Mouse (Mus musculus) intestine, embryonic 14.5 days (tissue): ENCODE results near the gene Qpct. TPM values are rescaled to one million over a fixed set of nuclear protein-coding genes. Genes with fewer than 3 reads are reported as not detected.
A peak's percentile ranks its signal among the peaks of the same experiment; 100 is the strongest.
"Not testable (repeated sequence)": the region's sequence is repeated elsewhere in the genome, so short reads cannot be mapped to it uniquely, and the experiment has no call there.

Source experiments
- ATAC-seq: fragments of 200-750 bp; cut with Nextera tagmentation; replicated peaks from 2 replicates; pipeline ENCODE4 v1.8.0; 2017; ENCODE audit warnings: low read depth, moderate number of reproducible peaks, moderate TSS enrichment, moderate library complexity; ENCODE audit not compliant: low FRiP score, low TSS enrichment
- DNase-seq: peaks from one replicate; pipeline ENCODE4 v3.0.0-alpha.2; 2018; ENCODE audit warnings: low spot score
- H3K27ac ChIP-seq: fragments of 300-500 bp; sonication (generic); 2 replicates; pipeline ENCODE4 v1.5.1; 2014; ENCODE audit warnings: low read depth, mild to moderate bottlenecking, control low read depth
- H3K27me3 ChIP-seq: fragments of 300-500 bp; sonication (generic); replicated peaks from 2 replicates; pipeline ENCODE4 v1.6.1; 2014; ENCODE audit warnings: low read length, control low read depth; ENCODE audit not compliant: control insufficient read depth, insufficient read depth
- H3K36me3 ChIP-seq: fragments of 300-500 bp; sonication (generic); 2 replicates; pipeline ENCODE4 v1.6.1; 2014; ENCODE audit warnings: low read length, control low read depth; ENCODE audit not compliant: control insufficient read depth, insufficient read depth
- H3K4me1 ChIP-seq: fragments of 300-500 bp; sonication (generic); replicated peaks from 2 replicates; pipeline ENCODE4 v1.6.1; 2014; ENCODE audit warnings: low read length, control low read depth, mixed read lengths; ENCODE audit not compliant: control insufficient read depth, insufficient read depth
- H3K4me2 ChIP-seq: fragments of 300-500 bp; sonication (generic); 2 replicates; pipeline ENCODE4 v1.6.1; 2014; ENCODE audit warnings: low read length
- H3K4me3 ChIP-seq: fragments of 300-500 bp; sonication (generic); 2 replicates; pipeline ENCODE4 v1.5.1; 2014; ENCODE audit warnings: low read depth, low read length, control low read depth, mixed read lengths
- H3K9ac ChIP-seq: fragments of 300-500 bp; sonication (generic); 2 replicates; pipeline ENCODE4 v1.6.1; 2014; ENCODE audit warnings: mild to moderate bottlenecking, low read length
- H3K9me3 ChIP-seq: fragments of 300-500 bp; sonication (generic); 2 replicates; pipeline ENCODE4 v1.6.1; 2016; ENCODE audit warnings: low read length, control low read depth; ENCODE audit not compliant: control insufficient read depth
- WGBS: fragments of 180-500 bp; shearing (Covaris S2); extraction: QIAGEN DNeasy Blood & Tissue Kit; methylation state at CpG from one replicate; pipeline ENCODE4 v1.1.7; 2014; 5-methylcytosine and 5-hydroxymethylcytosine counted together
- polyA plus RNA-seq: library from polyadenylated mRNA; unstranded; fragments of >200 nt; fragmentation: Nextera tagmentation; extraction: Ambion mirVana; gene quantifications from 2 replicates; pipeline ENCODE4 v1.2.1, GENCODE M21; 2014

Gene Qpct
- polyA plus RNA-seq, 1 experiment from 2014 or later, result 10.6 TPM

DNA sequence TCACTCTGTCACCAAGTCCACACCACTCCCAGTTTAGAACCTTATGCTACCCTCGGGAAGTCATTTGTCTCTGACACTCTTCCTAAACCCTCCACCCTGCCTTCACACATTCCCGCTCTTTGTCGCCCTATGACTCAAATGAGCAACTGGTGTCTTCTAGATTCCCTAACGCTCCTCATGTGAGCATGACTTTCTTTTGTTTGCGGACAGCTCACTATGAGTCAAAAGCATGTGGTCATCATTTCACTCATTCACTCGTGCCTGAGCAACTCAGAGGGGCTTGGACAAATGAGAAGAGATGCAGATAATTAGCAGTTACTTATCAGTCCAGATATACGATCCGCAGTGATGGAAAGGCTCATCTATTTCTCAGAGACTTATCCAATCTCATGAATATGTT, 26.5 kb downstream of the Qpct start:
- no peaks in the 10 kb centered on the region for H3K36me3 ChIP-seq
- H3K4me2 ChIP-seq, result no peak overlapping the region
- 77% methylated on average over 8 of the region's 8 CpGs for WGBS
- H3K9me3 ChIP-seq, result no peaks in the 10 kb centered on the region
- H3K27ac ChIP-seq, result peak overlapping the region; percentile 51; the same call in 1 of the 2 replicates
- no peak overlapping the region for H3K4me3 ChIP-seq
- H3K9ac ChIP-seq, result no peak overlapping the region
- ATAC-seq (no peak), DNase-seq (no peak)
- H3K27me3 ChIP-seq, result no peaks in the 10 kb centered on the region
- 0 out of 2 replicates have a peak, but pooled peaks cover 5% of the 10 kb centered on the region for H3K4me1 ChIP-seq

DNA sequence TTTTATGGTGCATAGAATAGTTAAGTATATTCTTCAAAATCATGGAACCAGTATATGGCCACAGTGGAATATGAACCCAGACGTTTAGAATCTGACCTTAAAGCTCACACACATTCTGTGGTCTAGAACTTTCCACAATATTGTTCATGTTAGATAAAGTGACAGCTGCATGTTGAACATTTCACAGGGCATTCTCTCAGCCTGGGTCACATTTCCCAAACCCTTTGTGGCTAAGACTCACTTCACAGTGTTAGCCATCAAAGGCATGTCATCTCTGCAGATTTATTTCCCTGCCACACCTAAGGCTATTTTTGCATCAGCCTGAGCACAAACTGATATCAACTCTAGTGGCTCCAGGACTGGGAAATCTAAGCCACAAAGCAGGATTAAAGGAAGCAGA, 40.0 kb downstream of the Qpct start:
- no peak overlapping the region for H3K4me2 ChIP-seq
- H3K9ac ChIP-seq, result no peak overlapping the region
- DNase-seq (no peak), ATAC-seq (no peak)
- H3K4me3 ChIP-seq, result no peak overlapping the region
- H3K4me1 ChIP-seq, result peaks cover 13% of the 10 kb centered on the region
- no peaks in the 10 kb centered on the region for H3K27me3 ChIP-seq
- H3K36me3 ChIP-seq, result no peaks in the 10 kb centered on the region
- 0 out of 2 replicates have a peak overlapping the region, but pooled peaks have one; percentile 62 for H3K27ac ChIP-seq
- 25% methylated on average over 1 of the region's 1 CpGs for WGBS
- no peaks in the 10 kb centered on the region for H3K9me3 ChIP-seq

DNA sequence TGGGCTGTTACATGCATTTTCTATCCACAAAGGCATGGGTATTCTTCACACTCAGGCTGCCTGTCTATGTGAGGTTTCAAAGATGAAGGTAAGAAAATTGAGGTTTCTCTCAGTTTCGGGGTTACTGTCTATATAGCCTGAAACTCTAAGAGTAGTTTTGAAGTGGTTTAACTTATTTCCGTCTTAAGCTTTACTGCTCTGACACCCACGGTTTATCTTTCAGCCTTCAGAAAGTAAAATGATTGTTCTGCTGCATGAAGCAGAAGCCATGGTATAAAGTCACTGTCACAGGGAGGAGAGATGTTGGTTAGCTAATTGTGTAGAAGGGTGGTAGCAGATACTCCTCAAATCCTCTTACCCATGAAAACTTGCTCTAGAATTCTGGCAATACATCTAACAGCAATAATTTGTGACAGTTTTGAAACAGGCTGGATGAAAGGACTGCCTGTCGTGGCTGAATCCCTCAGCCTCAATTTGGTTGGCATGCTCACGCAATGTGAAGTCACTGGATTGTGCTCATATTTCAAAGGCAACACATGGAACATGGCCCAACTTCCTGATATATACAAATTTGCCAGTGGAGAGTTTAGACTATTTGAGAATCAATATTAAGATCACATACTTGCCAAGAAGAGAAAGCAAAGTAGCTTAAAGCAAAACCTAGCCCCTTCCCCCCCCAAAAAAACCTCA, 41.7 kb downstream of the Qpct start:
- no peak for DNase-seq
- no peaks in the 10 kb centered on the region for H3K9me3 ChIP-seq
- peak overlapping the region; percentile 48 for H3K27ac ChIP-seq
- H3K4me3 ChIP-seq, result no peak overlapping the region
- no peak overlapping the region for H3K4me2 ChIP-seq
- ATAC-seq, result no peak
- H3K27me3 ChIP-seq, result no peaks in the 10 kb centered on the region
- peaks cover 13% of the 10 kb centered on the region for H3K4me1 ChIP-seq
- 44% methylated on average over 5 of the region's 5 CpGs for WGBS
- no peak overlapping the region for H3K9ac ChIP-seq
- no peaks in the 10 kb centered on the region for H3K36me3 ChIP-seq

DNA sequence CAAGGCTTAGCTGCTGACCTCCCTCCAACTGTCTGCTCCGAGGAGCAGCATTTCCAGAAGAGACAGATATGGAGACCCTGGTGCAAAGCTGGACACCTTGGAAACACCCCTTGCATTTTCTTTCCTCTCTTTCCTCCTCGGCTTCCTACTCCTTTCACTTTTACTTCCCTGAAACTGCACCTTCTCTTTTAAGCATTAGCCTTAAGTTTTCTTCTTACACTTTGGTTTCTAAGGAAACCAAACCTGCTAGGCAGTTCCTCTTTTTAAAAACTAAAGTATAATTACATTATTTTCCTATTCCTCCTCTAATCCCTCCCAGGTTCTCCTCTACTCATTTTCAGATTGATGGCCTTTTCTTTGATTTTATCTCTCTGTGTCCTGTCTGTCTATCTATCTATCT, 43.9 kb downstream of the Qpct start:
- H3K4me3 ChIP-seq, result no peak overlapping the region
- ATAC-seq (no peak), DNase-seq (no peak)
- H3K36me3 ChIP-seq, result no peaks in the 10 kb centered on the region
- H3K27ac ChIP-seq, result no peak overlapping the region
- 76% methylated on average over 2 of the region's 2 CpGs for WGBS
- H3K9ac ChIP-seq, result no peak overlapping the region
- H3K9me3 ChIP-seq, result no peaks in the 10 kb centered on the region
- peaks cover 13% of the 10 kb centered on the region for H3K4me1 ChIP-seq
- no peaks in the 10 kb centered on the region for H3K27me3 ChIP-seq
- no peak overlapping the region for H3K4me2 ChIP-seq

DNA sequence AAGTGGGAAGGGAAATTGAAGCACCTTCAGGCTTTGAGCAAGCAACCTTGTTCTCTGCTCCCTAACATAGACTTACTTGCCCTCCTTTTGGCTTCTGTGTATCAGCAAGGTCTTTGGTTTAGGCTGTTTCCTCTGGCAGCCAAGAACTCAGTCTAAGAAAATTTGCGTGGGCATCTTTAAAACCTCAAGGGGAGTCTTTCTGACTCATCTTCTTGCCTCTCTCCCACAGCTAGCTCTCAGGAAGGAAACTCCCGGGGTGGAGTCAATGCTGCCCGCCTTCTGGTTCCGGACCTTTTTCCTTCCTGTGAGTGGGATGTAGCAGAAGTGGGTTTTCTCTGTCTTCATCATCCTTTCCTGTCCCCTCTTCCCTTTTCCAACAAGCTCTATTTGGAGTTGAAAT, 48.2 kb downstream of the Qpct start:
- H3K4me1 ChIP-seq, result no peaks in the 10 kb centered on the region
- no peaks in the 10 kb centered on the region for H3K27me3 ChIP-seq
- 83% methylated on average over 4 of the region's 4 CpGs for WGBS
- H3K4me3 ChIP-seq, result no peak overlapping the region
- H3K4me2 ChIP-seq, result no peak overlapping the region
- H3K9me3 ChIP-seq, result no peaks in the 10 kb centered on the region
- H3K36me3 ChIP-seq, result no peaks in the 10 kb centered on the region
- DNase-seq (no peak), ATAC-seq (no peak)
- no peak overlapping the region for H3K27ac ChIP-seq
- H3K9ac ChIP-seq, result no peak overlapping the region

DNA sequence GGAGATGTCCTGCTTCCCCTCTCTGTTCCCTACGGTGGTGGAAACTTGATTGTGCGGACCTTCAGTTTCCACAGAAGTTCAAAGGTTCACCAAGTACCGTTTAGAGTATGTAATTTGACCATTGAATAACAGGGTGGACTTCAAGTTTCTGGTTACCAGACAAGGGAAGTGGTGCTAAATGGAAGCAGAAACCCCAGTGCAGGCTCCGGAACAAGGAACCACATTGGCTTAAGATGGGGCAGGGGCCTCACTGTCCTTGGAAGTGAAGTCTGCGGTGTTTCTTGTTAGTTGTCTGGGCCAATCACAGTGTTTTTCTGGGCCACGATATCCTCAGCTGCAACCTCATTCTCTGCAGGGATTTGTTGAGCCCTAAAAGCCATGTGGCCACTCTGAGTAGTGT, 56.5 kb downstream of the Qpct start:
- no peak for DNase-seq

DNA sequence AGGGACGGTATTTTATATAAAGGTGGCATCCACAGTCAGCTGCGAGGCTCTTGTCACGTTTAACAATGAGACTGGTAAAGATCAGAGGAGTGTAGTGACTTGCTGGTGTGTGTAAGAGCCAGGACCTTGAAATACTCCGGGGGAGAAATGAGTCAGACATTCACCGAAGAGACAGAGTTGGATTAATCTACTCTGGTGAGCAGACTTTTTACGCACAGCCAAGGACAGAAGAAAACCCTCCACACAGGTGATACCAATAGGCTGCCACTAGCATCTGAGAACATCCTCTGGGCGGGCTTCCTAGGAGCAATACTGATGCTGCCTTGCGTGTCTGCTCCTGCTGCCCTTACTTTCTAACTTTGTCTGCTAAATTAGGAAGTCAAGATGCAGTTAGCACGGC, 57.9 kb downstream of the Qpct start:
- Histone ChIP-seq H3K27me3 (no peaks in the 10 kb centered on the region), H3K4me2 (no peak overlapping the region), H3K36me3 (no peaks in the 10 kb centered on the region), H3K9ac (no peak overlapping the region), H3K27ac (no peak overlapping the region), H3K4me1 (no peaks in the 10 kb centered on the region), H3K9me3 (no peaks in the 10 kb centered on the region), H3K4me3 (no peak overlapping the region)
- ATAC-seq (no peak), DNase-seq (no peak)
- 80% methylated on average over 9 of the region's 9 CpGs for WGBS

More for the DNA sequence above, 56.5 kb downstream of the Qpct start:
- Histone ChIP-seq H3K9ac (no peak overlapping the region), H3K27me3 (no peaks in the 10 kb centered on the region), H3K27ac (no peak overlapping the region), H3K4me1 (no peaks in the 10 kb centered on the region), H3K9me3 (no peaks in the 10 kb centered on the region), H3K4me2 (no peak overlapping the region), H3K4me3 (no peak overlapping the region), H3K36me3 (no peaks in the 10 kb centered on the region)
- no peak for ATAC-seq
- 84% methylated on average over 6 of the region's 6 CpGs for WGBS

DNA sequence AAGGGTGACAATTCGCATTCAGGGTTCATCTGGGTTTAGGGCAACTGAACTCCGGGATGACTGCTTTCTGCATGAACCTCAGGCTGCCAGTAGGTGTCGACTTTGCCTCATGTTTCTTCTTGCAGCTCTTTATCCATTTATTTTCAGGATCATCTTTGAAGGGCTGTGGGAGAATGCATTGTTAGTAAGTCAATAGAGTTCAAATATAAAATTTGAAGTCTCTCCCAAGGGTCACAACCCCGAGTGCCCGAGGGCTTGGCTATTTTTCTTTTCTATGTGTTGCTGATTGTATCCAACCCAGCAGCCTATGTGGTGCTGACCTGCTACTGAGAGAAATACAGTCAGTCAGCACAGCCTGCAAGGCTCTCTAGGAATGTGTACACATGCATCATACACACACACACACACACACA, 59.2 kb downstream of the Qpct start:
- H3K9ac ChIP-seq, result no peak overlapping the region
- H3K27me3 ChIP-seq, result no peaks in the 10 kb centered on the region
- ATAC-seq (peak; percentile 62; the same call in 1 of the 2 replicates), DNase-seq (peak; percentile 70)
- 14% methylated on average over 5 of the region's 5 CpGs for WGBS
- H3K4me1 ChIP-seq, result no peaks in the 10 kb centered on the region
- H3K4me3 ChIP-seq, result no peak overlapping the region
- H3K36me3 ChIP-seq, result no peaks in the 10 kb centered on the region
- H3K9me3 ChIP-seq, result no peaks in the 10 kb centered on the region
- no peak overlapping the region for H3K27ac ChIP-seq
- H3K4me2 ChIP-seq, result no peak overlapping the region

DNA sequence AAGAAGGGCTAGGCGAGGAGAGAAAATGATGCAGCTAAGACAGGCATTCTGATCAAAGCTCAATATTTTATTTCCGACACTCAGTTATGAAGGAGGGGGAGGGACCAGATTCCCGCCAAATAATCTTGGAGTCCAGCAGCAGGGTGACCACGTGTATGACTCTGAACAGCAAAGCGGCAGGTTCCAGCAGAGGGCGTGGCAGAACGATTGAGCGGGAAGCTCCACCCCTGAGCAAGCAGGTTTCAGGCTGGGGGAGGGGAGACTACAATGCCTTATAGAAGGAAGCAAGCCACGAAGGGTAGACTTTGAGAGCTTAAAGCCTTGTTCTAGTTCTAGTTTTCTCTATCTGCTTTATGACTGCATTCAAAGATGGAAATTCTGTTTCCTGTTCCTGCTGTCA, 63.5 kb downstream of the Qpct start:
- not testable (repeated sequence) for H3K27ac ChIP-seq, ATAC-seq, H3K4me3 ChIP-seq, H3K4me2 ChIP-seq, H3K9ac ChIP-seq, H3K27me3 ChIP-seq, H3K36me3 ChIP-seq, DNase-seq, H3K4me1 ChIP-seq, H3K9me3 ChIP-seq
- WGBS, result 59% methylated on average over 9 of the region's 9 CpGs
